Mouse (Mus musculus) lung, embryonic 15.5 days (tissue): ENCODE results near the gene Brinp1. TPM values are rescaled to one million over a fixed set of nuclear protein-coding genes. Genes with fewer than 3 reads are reported as not detected.
"Not testable (repeated sequence)": the region's sequence is repeated elsewhere in the genome, so short reads cannot be mapped to it uniquely, and the experiment has no call there.

Experiments used
- ATAC-seq: fragments of 200-750 bp; cut with Nextera tagmentation; 2 replicates; pipeline ENCODE4 v1.8.0; 2017; ENCODE audit warnings: moderate number of reproducible peaks, borderline replicate concordance; ENCODE audit not compliant: low FRiP score, low TSS enrichment; ENCODE audit errors: extremely low read depth
- H3K27ac ChIP-seq: fragments of 300-500 bp; sonication (generic); 2 replicates; pipeline ENCODE4 v1.5.1; 2015; ENCODE audit warnings: moderate library complexity, mild to moderate bottlenecking, inconsistent platforms
- H3K27me3 ChIP-seq: fragments of 300-500 bp; sonication (generic); 2 replicates; pipeline ENCODE4 v1.6.1; 2015; ENCODE audit warnings: inconsistent platforms
- H3K36me3 ChIP-seq: fragments of 300-500 bp; sonication (generic); 2 replicates; pipeline ENCODE4 v1.6.1; 2015; ENCODE audit warnings: inconsistent platforms
- H3K4me1 ChIP-seq: fragments of 300-500 bp; sonication (generic); 2 replicates; pipeline ENCODE4 v1.6.1; 2015; ENCODE audit warnings: inconsistent platforms
- H3K4me2 ChIP-seq: fragments of 300-500 bp; sonication (generic); 2 replicates; pipeline ENCODE4 v1.6.1; 2015; ENCODE audit warnings: inconsistent platforms, mild to moderate bottlenecking, moderate library complexity
- H3K4me3 ChIP-seq: fragments of 300-500 bp; sonication (generic); 2 replicates; pipeline ENCODE4 v1.5.1; 2015; ENCODE audit warnings: mild to moderate bottlenecking, inconsistent platforms
- H3K9ac ChIP-seq: fragments of 300-500 bp; sonication (generic); 2 replicates; pipeline ENCODE4 v1.6.1; 2015; ENCODE audit warnings: inconsistent platforms
- H3K9me3 ChIP-seq: fragments of 300-500 bp; sonication (generic); 2 replicates; pipeline ENCODE4 v1.6.1; 2016; ENCODE audit warnings: inconsistent platforms
- WGBS: fragments of 180-500 bp; shearing (Covaris S2); methylation state at CpG from one replicate; pipeline ENCODE4 v1.1.7; 2015; 5-methylcytosine and 5-hydroxymethylcytosine counted together
- polyA plus RNA-seq: library from polyadenylated mRNA; unstranded; fragments of >200 nt; fragmentation: Nextera tagmentation; extraction: Ambion mirVana; gene quantifications from 2 replicates; pipeline ENCODE4 v1.2.1, GENCODE M21; 2015

Brinp1 gene
- polyA plus RNA-seq, 1 experiment from 2014 or later: 18.4 TPM

GRCm38 (mm10) chr4:68910942-68911341 is 43.3 kb downstream of the Brinp1 start:
- Histone ChIP-seq H3K4me1 (0 out of 2 replicates have a peak, but pooled peaks cover 1% of the 10 kb centered on the region), H3K4me2 (no peak overlapping the region), H3K36me3 (no peaks in the 10 kb centered on the region), H3K9me3 (no peaks in the 10 kb centered on the region), H3K9ac (no peak overlapping the region), H3K27me3 (no peaks in the 10 kb centered on the region), H3K4me3 (no peak overlapping the region), H3K27ac (no peak overlapping the region)
- no peak for ATAC-seq
- WGBS: 36% methylated on average over 3 of the region's 3 CpGs

DNA sequence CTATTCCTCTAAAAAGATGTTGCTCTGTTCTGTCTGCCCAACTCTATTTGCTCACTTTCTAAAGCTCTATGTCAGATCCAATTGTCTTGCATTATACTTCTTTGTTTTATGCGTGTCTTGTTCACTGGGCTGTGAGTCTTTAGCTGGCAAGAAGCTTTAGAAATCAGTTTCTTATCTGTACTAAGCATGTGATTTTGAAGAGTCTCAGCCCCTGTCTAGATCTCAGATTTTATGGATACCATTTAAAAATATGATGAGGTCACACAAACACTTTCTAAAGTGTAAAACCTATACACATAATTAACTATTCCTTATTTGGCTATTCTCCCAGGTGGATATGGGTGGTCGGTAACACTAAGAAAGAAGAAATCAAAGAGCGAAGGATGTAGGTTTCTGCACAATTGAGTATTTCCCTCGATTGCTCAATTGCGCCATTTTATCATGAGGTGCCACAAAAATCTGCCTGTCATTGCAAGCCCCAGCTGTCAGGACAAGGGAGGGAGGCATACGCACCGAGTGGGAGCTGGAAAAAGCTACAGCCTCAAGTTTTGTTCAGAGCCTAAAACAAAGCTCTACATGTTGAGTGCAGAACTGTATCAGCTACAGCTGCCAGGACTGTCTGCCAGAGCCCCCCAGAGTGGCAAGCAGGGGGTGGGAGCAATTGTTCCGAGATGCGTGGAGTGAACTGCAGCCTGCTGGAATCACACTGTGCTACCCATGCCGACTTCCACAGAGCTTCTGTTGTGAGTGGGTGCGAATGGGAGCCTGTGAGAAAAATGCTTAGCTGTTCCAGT is 47.6 kb downstream of the Brinp1 start:
- peak; percentile 96 for ATAC-seq
- Histone ChIP-seq H3K9me3 (no peaks in the 10 kb centered on the region), H3K4me1 (0 out of 2 replicates have a peak, but pooled peaks cover 4% of the 10 kb centered on the region), H3K27me3 (no peaks in the 10 kb centered on the region), H3K4me2 (peak overlapping the region; percentile 35), H3K9ac (no peak overlapping the region), H3K27ac (peak overlapping the region; percentile 62), H3K4me3 (no peak overlapping the region), H3K36me3 (no peaks in the 10 kb centered on the region)
- 30% methylated on average over 11 of the region's 11 CpGs for WGBS

DNA sequence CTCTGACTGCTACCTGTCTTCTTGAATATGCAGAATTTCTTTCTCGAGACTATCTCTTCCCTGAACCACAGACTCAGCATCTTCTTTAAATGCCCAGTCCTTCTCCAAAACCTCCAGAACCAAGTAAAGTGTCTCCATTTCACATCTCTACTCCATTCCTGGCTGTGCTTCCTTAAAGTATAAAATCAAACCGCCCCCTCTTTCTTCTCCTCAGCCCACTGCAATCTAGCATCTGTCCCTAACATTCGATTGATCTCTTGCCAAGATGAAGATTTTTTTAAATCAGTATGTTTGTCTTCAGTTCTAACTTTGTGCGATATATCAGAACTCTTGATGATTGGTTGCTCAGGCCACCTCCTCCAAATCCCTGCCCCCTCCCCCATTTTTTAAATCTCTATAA is 63.7 kb downstream of the Brinp1 start:
- H3K27me3 ChIP-seq: no peaks in the 10 kb centered on the region
- no peak overlapping the region for H3K4me2 ChIP-seq
- no peak overlapping the region for H3K27ac ChIP-seq
- no peaks in the 10 kb centered on the region for H3K9me3 ChIP-seq
- ATAC-seq: no peak
- no peaks in the 10 kb centered on the region for H3K36me3 ChIP-seq
- no peaks in the 10 kb centered on the region for H3K4me1 ChIP-seq
- H3K4me3 ChIP-seq: no peak overlapping the region
- no peak overlapping the region for H3K9ac ChIP-seq
- WGBS: 64% methylated on average over 4 of the region's 4 CpGs

DNA sequence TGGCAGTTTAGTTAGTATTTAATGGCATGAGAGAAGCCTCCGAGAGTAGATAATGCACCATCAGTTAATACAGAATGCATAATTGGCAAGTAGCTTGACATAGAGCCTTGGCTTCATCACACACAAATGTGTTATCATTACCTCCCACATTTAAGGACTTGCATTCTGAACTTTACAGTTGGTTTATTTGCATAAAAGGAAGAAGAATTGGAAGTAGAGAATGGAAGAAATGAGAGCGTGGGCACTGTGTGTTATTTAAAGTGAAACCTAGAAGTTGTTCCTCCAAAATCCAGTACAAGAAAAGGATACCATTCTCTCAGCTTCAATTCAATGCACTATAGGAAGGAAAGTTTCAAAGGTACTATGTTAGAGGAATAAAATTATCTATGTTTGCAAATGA is 67.9 kb downstream of the Brinp1 start:
- Histone ChIP-seq H3K4me2 (no peak overlapping the region), H3K4me3 (no peak overlapping the region), H3K9ac (no peak overlapping the region), H3K9me3 (no peaks in the 10 kb centered on the region), H3K4me1 (no peaks in the 10 kb centered on the region), H3K27me3 (no peaks in the 10 kb centered on the region), H3K27ac (no peak overlapping the region), H3K36me3 (no peaks in the 10 kb centered on the region)
- ATAC-seq: no peak
- WGBS: 77% methylated on average over 2 of the region's 2 CpGs

GRCm38 (mm10) chr4:68872028-68872427 is 82.2 kb downstream of the Brinp1 start:
- H3K4me1 ChIP-seq: no peaks in the 10 kb centered on the region
- no peaks in the 10 kb centered on the region for H3K9me3 ChIP-seq
- no peaks in the 10 kb centered on the region for H3K36me3 ChIP-seq
- H3K27ac ChIP-seq: no peak overlapping the region
- no peak overlapping the region for H3K4me3 ChIP-seq
- H3K9ac ChIP-seq: no peak overlapping the region
- H3K4me2 ChIP-seq: no peak overlapping the region
- no peaks in the 10 kb centered on the region for H3K27me3 ChIP-seq
- no peak for ATAC-seq

DNA sequence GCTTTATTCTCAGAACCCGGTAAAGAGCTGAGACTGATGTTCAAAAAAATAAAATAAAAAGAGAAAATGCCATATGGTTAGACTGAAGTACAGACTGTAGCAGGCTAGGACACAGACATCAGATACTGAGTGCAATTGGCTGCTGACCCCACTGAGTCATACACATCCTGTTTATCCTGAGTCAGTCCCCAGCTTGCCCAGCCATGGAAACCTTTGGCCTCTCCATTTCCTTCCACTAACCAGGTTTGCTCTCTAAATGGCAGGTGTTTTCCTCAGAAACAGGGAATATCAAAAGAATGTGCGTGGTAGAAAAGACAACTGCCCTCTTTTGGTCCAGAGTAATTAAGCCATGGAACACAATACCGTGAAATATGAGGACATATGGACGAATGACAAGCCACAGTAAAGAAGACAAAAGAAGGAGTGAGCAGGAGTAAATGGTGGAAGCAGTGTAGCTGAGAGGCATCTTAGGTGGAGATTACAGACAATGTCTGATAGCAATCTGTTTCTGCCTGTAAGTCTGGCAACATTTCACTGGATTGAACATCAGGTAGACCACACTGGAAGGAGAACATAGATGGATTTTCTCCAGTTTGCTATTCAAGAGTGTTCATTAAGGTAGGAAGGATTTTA is 88.9 kb downstream of the Brinp1 start:
- Histone ChIP-seq H3K36me3 (no peaks in the 10 kb centered on the region), H3K27ac (no peak overlapping the region), H3K4me3 (no peak overlapping the region), H3K4me2 (no peak overlapping the region), H3K4me1 (no peaks in the 10 kb centered on the region), H3K27me3 (no peaks in the 10 kb centered on the region), H3K9me3 (no peaks in the 10 kb centered on the region), H3K9ac (no peak overlapping the region)
- no peak for ATAC-seq
- 66% methylated on average over 4 of the region's 4 CpGs for WGBS

- ATAC-seq: no peak
- no peak overlapping the region for H3K4me2 ChIP-seq
- no peak overlapping the region for H3K4me3 ChIP-seq
Observed at GRCm38 (mm10) chr4:68864668-68865067, 89.5 kb downstream of the Brinp1 start.

DNA sequence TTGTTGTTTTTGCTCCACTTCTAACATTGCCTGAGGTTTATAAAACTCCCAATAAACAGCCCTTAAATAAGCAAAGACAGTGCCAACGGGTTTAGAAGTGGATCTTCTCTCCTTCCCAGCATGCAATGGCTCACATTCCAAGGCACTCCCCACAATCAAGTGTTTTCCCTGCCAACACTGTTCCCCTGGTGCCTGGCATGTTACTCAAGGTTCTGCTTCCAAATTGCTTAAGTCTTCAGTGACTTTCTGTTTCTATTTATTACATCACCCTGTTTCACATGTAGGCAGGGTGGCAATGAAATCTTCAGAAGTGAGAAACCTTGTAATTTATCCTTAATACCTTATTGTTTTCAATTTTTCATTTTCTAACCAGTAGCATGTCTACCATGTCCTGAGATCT is 97.3 kb downstream of the Brinp1 start:
- Histone ChIP-seq H3K27ac (no peak overlapping the region), H3K4me1 (no peaks in the 10 kb centered on the region), H3K9ac (no peak overlapping the region), H3K36me3 (no peaks in the 10 kb centered on the region), H3K9me3 (no peaks in the 10 kb centered on the region), H3K4me3 (no peak overlapping the region), H3K4me2 (no peak overlapping the region), H3K27me3 (no peaks in the 10 kb centered on the region)
- WGBS: 42% methylated on average over 1 of the region's 1 CpGs
- ATAC-seq: no peak

More at GRCm38 (mm10) chr4:68864668-68865067, 89.5 kb downstream of the Brinp1 start:
- Histone ChIP-seq H3K9me3 (no peaks in the 10 kb centered on the region), H3K36me3 (no peaks in the 10 kb centered on the region), H3K4me1 (no peaks in the 10 kb centered on the region), H3K27ac (no peak overlapping the region), H3K27me3 (no peaks in the 10 kb centered on the region), H3K9ac (no peak overlapping the region)
- 97% methylated on average over 2 of the region's 2 CpGs for WGBS

DNA sequence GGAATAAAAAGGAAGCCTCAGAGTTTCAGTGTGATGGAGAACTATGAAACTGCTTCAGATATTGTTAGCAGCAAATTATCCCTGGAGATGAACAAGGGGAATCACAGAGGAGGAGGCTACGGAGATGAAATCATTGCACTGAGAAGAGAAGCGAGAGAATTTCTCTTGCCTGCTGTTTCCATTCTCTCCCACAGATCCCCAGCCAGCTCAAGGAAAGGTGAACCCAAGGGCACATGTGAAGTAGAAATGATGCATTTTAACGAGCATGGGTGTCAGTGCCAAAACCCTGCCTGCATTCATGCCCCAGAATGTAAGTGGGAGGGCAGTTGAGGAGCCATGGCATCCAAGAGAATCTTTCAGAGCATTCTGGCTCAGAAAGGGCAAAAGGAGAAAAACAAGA is 104.5 kb downstream of the Brinp1 start:
- Histone ChIP-seq H3K4me2 (no peak overlapping the region), H3K4me3 (no peak overlapping the region), H3K9ac (no peak overlapping the region), H3K27me3 (no peaks in the 10 kb centered on the region), H3K36me3 (no peaks in the 10 kb centered on the region), H3K9me3 (no peaks in the 10 kb centered on the region), H3K4me1 (no peaks in the 10 kb centered on the region), H3K27ac (no peak overlapping the region)
- no peak for ATAC-seq
- 54% methylated on average over 3 of the region's 3 CpGs for WGBS

- no peak overlapping the region for H3K4me3 ChIP-seq
- H3K9me3 ChIP-seq: no peaks in the 10 kb centered on the region
- no peak overlapping the region for H3K9ac ChIP-seq
- WGBS: 81% methylated on average over 1 of the region's 1 CpGs
- no peaks in the 10 kb centered on the region for H3K4me1 ChIP-seq
- no peaks in the 10 kb centered on the region for H3K36me3 ChIP-seq
- H3K27ac ChIP-seq: no peak overlapping the region
- no peak overlapping the region for H3K4me2 ChIP-seq
- no peak for ATAC-seq
- no peaks in the 10 kb centered on the region for H3K27me3 ChIP-seq
Observed at GRCm38 (mm10) chr4:68846976-68847375, 107.2 kb downstream of the Brinp1 start.

DNA sequence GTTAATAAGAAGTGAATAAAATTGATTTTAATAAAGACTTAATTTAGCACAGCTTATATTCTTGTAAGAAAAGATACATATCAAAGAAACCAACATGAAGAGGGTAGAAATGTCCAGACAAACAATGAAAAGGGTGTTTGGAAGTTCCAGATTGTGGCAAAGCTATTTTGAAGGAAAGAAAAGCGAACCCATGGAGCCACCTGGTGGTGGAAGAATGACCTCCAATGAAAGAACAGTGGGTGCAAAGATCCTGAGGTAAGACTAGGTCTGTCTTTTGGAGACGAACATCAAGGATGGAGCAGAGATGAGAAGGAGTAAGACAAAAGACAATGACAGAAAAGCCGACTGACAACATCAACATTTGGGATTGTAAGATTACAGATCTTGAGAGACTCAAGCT is 108.2 kb downstream of the Brinp1 start:
- Histone ChIP-seq H3K4me3 (no peak overlapping the region), H3K27ac (no peak overlapping the region), H3K9ac (no peak overlapping the region), H3K4me1 (no peaks in the 10 kb centered on the region), H3K9me3 (no peaks in the 10 kb centered on the region), H3K36me3 (no peaks in the 10 kb centered on the region), H3K27me3 (no peaks in the 10 kb centered on the region), H3K4me2 (no peak overlapping the region)
- ATAC-seq: no peak
- WGBS: 48% methylated on average over 3 of the region's 3 CpGs

- H3K27me3 ChIP-seq, ATAC-seq, H3K9ac ChIP-seq, H3K4me3 ChIP-seq, H3K27ac ChIP-seq, H3K9me3 ChIP-seq, H3K4me1 ChIP-seq, H3K36me3 ChIP-seq, H3K4me2 ChIP-seq: not testable (repeated sequence)
Observed at GRCm38 (mm10) chr4:68813997-68814396, 140.2 kb downstream of the Brinp1 start.
